ENCODE assay signal across 11 mouse cellular contexts in the genomic region with DNA sequence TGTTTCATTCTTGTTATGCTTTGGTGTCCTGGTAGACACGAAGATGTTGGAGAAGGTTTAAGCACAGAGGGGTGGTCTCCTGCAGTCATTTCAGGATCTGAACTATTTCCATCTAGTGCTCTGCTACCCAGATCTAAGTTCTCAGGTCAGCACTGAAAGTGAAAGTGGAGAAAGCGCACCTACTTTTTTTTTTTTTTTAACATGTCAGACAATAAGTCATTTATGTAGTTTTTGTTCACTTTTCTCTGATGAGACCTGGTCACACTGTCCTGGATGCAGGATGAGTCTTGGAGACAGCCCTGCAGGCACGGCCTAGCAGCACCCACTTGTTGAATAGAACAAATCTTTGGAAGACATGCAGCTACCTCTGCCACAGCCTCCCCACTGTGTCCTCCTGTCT.
"Had no signal": no experiment of that assay in that cellular context is flagged by ENCODE, and none has a peak within 500 bp of the region (broad histone marks: within the 10 kb centered on the region; RNA-seq: fewer than 3 reads in every experiment).

No protein-coding gene starts in this region.

- DNase-seq: kidney, adult 11 months; kidney, adult 9 months; kidney, postnatal 36 days; layer of hippocampus, adult 9-11 months; layer of hippocampus, postnatal 36 days; left cerebral cortex, postnatal 4 days; lung, adult 2 months; lung, postnatal 36 days; thymus, postnatal 4 days had no signal

- ATAC-seq: lung, postnatal 0 days; midbrain, embryonic 13.5 days had no signal
